Mouse (Mus musculus) thymus, postnatal 0 days (tissue): Measurements from ENCODE around the gene Hace1. TPM values are rescaled to one million over a fixed set of nuclear protein-coding genes. Genes with fewer than 3 reads are reported as not detected.

Source experiments
- DNase-seq: peaks from one replicate; pipeline ENCODE4 v3.0.0-alpha.2; 2015; ENCODE audit warnings: low spot score
- microRNA-seq: library from miRNA; unstranded; fragments of <30 nt; microRNA quantifications from one replicate; pipeline ENCODE4, GENCODE M21; 2016; ENCODE audit warnings: borderline number of aligned reads
- polyA plus RNA-seq: library from polyadenylated mRNA; unstranded; fragments of >200 nt; fragmentation: Nextera tagmentation; extraction: Ambion mirVana; gene quantifications from 2 replicates; pipeline ENCODE4 v1.2.1, GENCODE M21; 2015

Hace1 gene
- polyA plus RNA-seq, 1 experiment from 2014 or later: 12.4 TPM

GRCm38 (mm10) chr10:45698930-45699329 is 121.3 kb downstream of the Hace1 start:
- DNase-seq: no peak

- no peak for DNase-seq
Observed at GRCm38 (mm10) chr10:45706849-45707248, 129.2 kb downstream of the Hace1 start.

GRCm38 (mm10) chr10:45710848-45711247 is 133.2 kb downstream of the Hace1 start:
- no peak for DNase-seq

GRCm38 (mm10) chr10:45711348-45711747 is 133.7 kb downstream of the Hace1 start:
- DNase-seq: no peak

Small RNAs within 50 kb of the gene (microRNA-seq; reads per million reads assigned to microRNA genes)
- gene Gm27731: not detected

Other genes with a start within 250 kb of the Hace1 start
- 0.19 and 0.38 TPM in 2 replicates for gene Bves, start 242.1 kb upstream of the Hace1 start, polyA plus RNA-seq
- 2.8 and 3.1 TPM in 2 replicates for gene Lin28b, start 91.4 kb upstream of the Hace1 start, polyA plus RNA-seq